Mouse (Mus musculus) stomach, adult 2 months (tissue): Measurements from ENCODE around the gene Mpped2. TPM values are rescaled to one million over a fixed set of nuclear protein-coding genes. Genes with fewer than 3 reads are reported as not detected.

Source experiments
- polyA plus RNA-seq: library from polyadenylated mRNA; depleted of rRNA; stranded (reverse); fragments of >200 nt; gene quantifications from 2 replicates; pipeline ENCODE4 v1.2.3, GENCODE M21; 2012; rRNA removed

Mpped2 gene
- polyA plus RNA-seq: 0.53 and 0.58 TPM in 2 replicates

GRCm38 (mm10) chr2:106692783-106693701, at the start of gene Mpped2:
TSS of gene Mpped2 (plus strand) at chr2:106693269.

